Mouse (Mus musculus) heart, embryonic 15.5 days (tissue): ENCODE measurements at regions not wholly inside any gene's neighbourhood (a gene's known extent, or its start where the extent isn't known, plus 50 kb on each side); places are given as distances from the start of the nearest gene placed in this dataset.

Experiments used
- ATAC-seq: fragments of 200-750 bp; cut with Nextera tagmentation; replicated peaks from 2 replicates; pipeline ENCODE4 v1.8.0; 2017; ENCODE audit warnings: low read depth, moderate TSS enrichment; ENCODE audit not compliant: insufficient number of reproducible peaks, insufficient read depth, low FRiP score
- H3K27ac ChIP-seq: fragments of 300-500 bp; sonication (generic); 2 replicates; pipeline ENCODE4 v1.5.1; 2015; ENCODE audit warnings: mild to moderate bottlenecking, inconsistent platforms
- H3K27me3 ChIP-seq: fragments of 300-500 bp; sonication (generic); 2 replicates; pipeline ENCODE4 v1.6.1; 2015; ENCODE audit warnings: inconsistent platforms
- H3K36me3 ChIP-seq: fragments of 300-500 bp; sonication (generic); 2 replicates; pipeline ENCODE4 v1.6.1; 2015; ENCODE audit warnings: mild to moderate bottlenecking, inconsistent platforms
- H3K4me1 ChIP-seq: fragments of 300-500 bp; sonication (generic); replicated peaks from 2 replicates; pipeline ENCODE4 v1.6.1; 2015; ENCODE audit warnings: inconsistent platforms
- H3K4me2 ChIP-seq: fragments of 300-500 bp; sonication (generic); 2 replicates; pipeline ENCODE4 v1.6.1; 2015; ENCODE audit warnings: inconsistent platforms, mild to moderate bottlenecking, moderate library complexity
- H3K4me3 ChIP-seq: fragments of 300-500 bp; sonication (generic); 2 replicates; pipeline ENCODE4 v1.5.1; 2015; ENCODE audit warnings: mild to moderate bottlenecking, inconsistent platforms
- H3K9ac ChIP-seq: fragments of 300-500 bp; sonication (generic); 2 replicates; pipeline ENCODE4 v1.6.1; 2015; ENCODE audit warnings: mild to moderate bottlenecking, inconsistent platforms
- H3K9me3 ChIP-seq: fragments of 300-500 bp; sonication (generic); replicated peaks from 2 replicates; pipeline ENCODE4 v1.6.1; 2016; ENCODE audit warnings: inconsistent platforms
- WGBS: fragments of 180-500 bp; shearing (Covaris S2); methylation state at CpG from one replicate; pipeline ENCODE4 v1.1.7; 2015; ENCODE audit warnings: mixed read lengths; 5-methylcytosine and 5-hydroxymethylcytosine counted together

- Histone ChIP-seq H3K4me1 (no peaks in the 10 kb centered on the region), H3K27me3 (no peaks in the 10 kb centered on the region), H3K9ac (no peak overlapping the region), H3K36me3 (no peaks in the 10 kb centered on the region), H3K4me3 (no peak overlapping the region), H3K9me3 (no peaks in the 10 kb centered on the region), H3K27ac (no peak overlapping the region), H3K4me2 (no peak overlapping the region)
- ATAC-seq, result no peak
- 49% methylated on average over 10 of the region's 10 CpGs for WGBS
Measured at GRCm38 (mm10) chr5:119944371-119944770, 111.9 kb downstream of the Tbx5 start.

DNA sequence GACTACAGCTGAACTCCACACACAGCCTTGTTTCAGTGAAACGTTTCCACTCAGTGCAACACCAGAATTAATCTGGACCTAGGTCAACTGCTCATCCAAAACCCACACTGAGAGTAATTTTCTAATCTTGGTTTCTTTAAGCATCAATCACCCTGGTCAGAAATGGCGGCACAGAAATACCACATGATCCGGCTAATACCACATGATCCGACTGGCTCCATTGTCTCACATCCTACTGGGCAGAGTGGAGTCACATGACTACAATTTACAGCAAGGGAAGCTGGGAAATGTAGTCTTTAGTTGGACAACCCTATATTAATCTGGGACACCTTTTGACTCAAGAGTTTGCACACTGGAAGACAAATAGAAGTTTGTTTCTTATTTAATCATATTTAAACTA is 115.9 kb downstream of the Tbx5 start:
- H3K4me1 ChIP-seq, result no peaks in the 10 kb centered on the region
- H3K4me3 ChIP-seq, result no peak overlapping the region
- H3K27ac ChIP-seq, result no peak overlapping the region
- 77% methylated on average over 4 of the region's 4 CpGs for WGBS
- no peak overlapping the region for H3K9ac ChIP-seq
- H3K36me3 ChIP-seq, result no peaks in the 10 kb centered on the region
- no peak overlapping the region for H3K4me2 ChIP-seq
- H3K9me3 ChIP-seq, result no peaks in the 10 kb centered on the region
- H3K27me3 ChIP-seq, result no peaks in the 10 kb centered on the region
- no peak for ATAC-seq

DNA sequence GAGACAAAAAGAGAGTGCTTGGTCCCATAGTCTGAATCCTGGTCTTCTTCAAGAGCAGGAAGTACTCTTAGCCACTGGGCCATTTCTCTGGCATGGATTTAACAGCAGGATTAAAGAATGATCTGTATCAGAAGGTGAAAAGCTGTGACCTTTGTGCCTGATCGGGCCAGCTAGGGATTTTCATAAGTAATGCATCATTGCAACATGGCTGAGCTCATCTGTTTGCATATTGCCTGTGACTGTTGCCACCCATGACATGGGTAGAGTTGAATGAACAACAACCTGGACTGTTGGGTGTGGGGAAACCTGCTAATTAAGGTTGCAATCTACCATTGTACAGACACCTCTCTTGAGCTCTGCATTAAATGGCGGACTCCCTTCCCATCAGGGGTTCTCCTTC is 119.6 kb downstream of the Tbx5 start:
- H3K36me3 ChIP-seq, result no peaks in the 10 kb centered on the region
- H3K4me2 ChIP-seq, result no peak overlapping the region
- ATAC-seq, result no peak
- no peaks in the 10 kb centered on the region for H3K9me3 ChIP-seq
- no peak overlapping the region for H3K9ac ChIP-seq
- H3K4me1 ChIP-seq, result no peaks in the 10 kb centered on the region
- no peak overlapping the region for H3K27ac ChIP-seq
- no peaks in the 10 kb centered on the region for H3K27me3 ChIP-seq
- 75% methylated on average over 2 of the region's 2 CpGs for WGBS
- H3K4me3 ChIP-seq, result no peak overlapping the region

DNA sequence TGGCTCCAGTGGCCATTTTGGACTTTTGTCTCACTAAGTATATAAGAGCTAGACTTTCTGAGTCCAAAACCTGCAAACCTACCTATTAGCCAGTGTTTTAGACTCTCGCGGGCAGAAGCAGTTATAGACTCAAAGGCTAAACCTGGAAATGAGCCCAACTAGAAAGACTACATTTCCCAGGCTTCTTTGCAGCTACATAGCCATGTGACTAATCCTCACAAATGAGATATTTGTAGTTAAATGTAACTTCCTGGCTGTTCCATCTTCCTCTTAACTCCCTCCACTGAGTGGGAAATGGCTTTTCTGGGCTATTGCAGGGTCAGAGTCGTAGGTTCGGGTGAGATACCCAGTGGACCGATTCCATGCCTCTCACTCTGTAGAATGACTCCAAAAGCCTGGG is 120.7 kb downstream of the Tbx5 start:
- ATAC-seq, result no peak
- WGBS, result 84% methylated on average over 5 of the region's 5 CpGs

DNA sequence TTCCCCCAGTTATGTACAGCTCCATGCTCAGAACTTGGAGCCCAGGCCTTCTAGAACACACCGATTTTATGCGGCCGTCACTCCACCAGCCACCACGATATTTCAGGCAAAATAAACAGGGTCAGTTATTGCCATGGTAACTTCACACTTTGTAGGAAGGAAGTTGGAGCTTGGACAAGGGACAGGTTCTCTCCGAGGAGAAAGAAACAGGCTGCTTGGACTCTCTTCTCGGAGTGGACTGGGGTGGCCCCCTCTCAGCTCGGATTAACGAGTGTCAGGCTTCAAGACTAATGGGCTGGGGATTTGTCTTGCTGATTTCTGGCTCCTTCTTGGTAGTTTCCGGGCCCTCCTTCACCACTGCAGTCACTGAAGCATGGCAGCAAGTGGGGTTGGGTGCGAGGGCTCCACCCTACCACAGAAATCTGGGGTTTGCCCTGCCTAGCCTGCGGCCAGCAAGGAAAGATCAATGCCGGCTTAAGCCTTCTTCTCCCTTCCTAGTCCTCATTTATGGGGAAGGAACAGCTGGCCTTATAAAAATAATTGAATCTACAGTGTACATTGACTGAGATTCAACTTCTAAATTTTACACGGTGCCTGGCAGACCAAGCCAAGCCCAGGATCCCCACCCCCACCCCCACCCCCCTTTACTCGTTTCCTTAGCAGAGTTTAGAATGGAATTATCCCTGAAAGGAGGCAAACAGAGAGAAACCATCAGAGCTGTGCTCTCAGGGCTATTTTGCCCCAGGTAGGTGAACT is 121.5 kb downstream of the Tbx5 start:
- Histone ChIP-seq H3K9me3 (no peaks in the 10 kb centered on the region), H3K36me3 (no peaks in the 10 kb centered on the region), H3K4me2 (no peak overlapping the region), H3K27me3 (no peaks in the 10 kb centered on the region), H3K4me1 (0 out of 2 replicates have a peak, but pooled peaks cover under 1% of the 10 kb centered on the region), H3K4me3 (no peak overlapping the region), H3K9ac (no peak overlapping the region), H3K27ac (no peak overlapping the region)
- no peak for ATAC-seq
- 64% methylated on average over 14 of the region's 14 CpGs for WGBS

More for the DNA sequence above, 120.7 kb downstream of the Tbx5 start:
- Histone ChIP-seq H3K27me3 (no peaks in the 10 kb centered on the region), H3K27ac (no peak overlapping the region), H3K4me2 (no peak overlapping the region), H3K9ac (no peak overlapping the region), H3K36me3 (no peaks in the 10 kb centered on the region), H3K4me1 (no peaks in the 10 kb centered on the region), H3K9me3 (no peaks in the 10 kb centered on the region), H3K4me3 (no peak overlapping the region)

GRCm38 (mm10) chr5:119958942-119959341 is 126.5 kb downstream of the Tbx5 start:
- Histone ChIP-seq H3K4me2 (peak overlapping the region; percentile 26; the same call in 1 of the 2 replicates), H3K36me3 (no peaks in the 10 kb centered on the region), H3K9me3 (no peaks in the 10 kb centered on the region), H3K4me3 (no peak overlapping the region), H3K27ac (no peak overlapping the region), H3K9ac (no peak overlapping the region), H3K4me1 (0 out of 2 replicates have a peak, but pooled peaks cover 4% of the 10 kb centered on the region), H3K27me3 (no peaks in the 10 kb centered on the region)
- ATAC-seq, result no peak; the same call in 1 of the 2 replicates
- WGBS, result 20% methylated on average over 14 of the region's 14 CpGs

GRCm38 (mm10) chr5:119964751-119965150 is 132.3 kb downstream of the Tbx5 start:
- peaks cover 6% of the 10 kb centered on the region for H3K4me1 ChIP-seq
- no peak for ATAC-seq
- no peak overlapping the region for H3K9ac ChIP-seq
- 36% methylated on average over 3 of the region's 3 CpGs for WGBS
- H3K9me3 ChIP-seq, result no peaks in the 10 kb centered on the region
- H3K4me2 ChIP-seq, result no peak overlapping the region
- no peaks in the 10 kb centered on the region for H3K36me3 ChIP-seq
- H3K4me3 ChIP-seq, result no peak overlapping the region
- no peaks in the 10 kb centered on the region for H3K27me3 ChIP-seq
- H3K27ac ChIP-seq, result no peak overlapping the region

GRCm38 (mm10) chr5:119971286-119971685 is 138.8 kb downstream of the Tbx5 start:
- Histone ChIP-seq H3K4me2 (no peak overlapping the region), H3K4me3 (no peak overlapping the region), H3K9ac (no peak overlapping the region), H3K27me3 (no peaks in the 10 kb centered on the region), H3K36me3 (no peaks in the 10 kb centered on the region), H3K4me1 (peaks cover 8% of the 10 kb centered on the region), H3K9me3 (no peaks in the 10 kb centered on the region), H3K27ac (no peak overlapping the region)
- WGBS, result 93% methylated on average over 16 of the region's 16 CpGs
- ATAC-seq, result no peak

GRCm38 (mm10) chr5:119972802-119973437 is 140.5 kb downstream of the Tbx5 start:
- Histone ChIP-seq H3K36me3 (no peaks in the 10 kb centered on the region), H3K9me3 (no peaks in the 10 kb centered on the region), H3K4me1 (peaks cover 8% of the 10 kb centered on the region), H3K9ac (no peak overlapping the region), H3K4me3 (peak overlapping the region; percentile 26), H3K27ac (no peak overlapping the region), H3K4me2 (peak overlapping the region; percentile 61), H3K27me3 (no peaks in the 10 kb centered on the region)
- 27% methylated on average over 24 of the region's 24 CpGs for WGBS
- peak; percentile 71; the same call in 1 of the 2 replicates for ATAC-seq

- Histone ChIP-seq H3K4me1 (peaks cover 12% of the 10 kb centered on the region), H3K27ac (no peak overlapping the region), H3K9ac (no peak overlapping the region), H3K27me3 (no peaks in the 10 kb centered on the region), H3K36me3 (no peaks in the 10 kb centered on the region), H3K4me3 (no peak overlapping the region), H3K9me3 (no peaks in the 10 kb centered on the region), H3K4me2 (no peak overlapping the region)
- WGBS, result 49% methylated on average over 10 of the region's 10 CpGs
- ATAC-seq, result no peak
Measured at GRCm38 (mm10) chr5:119978096-119978715, 138.1 kb upstream of the Rbm19 start.

- H3K36me3 ChIP-seq, result no peaks in the 10 kb centered on the region
- no peak overlapping the region for H3K4me3 ChIP-seq
- peaks cover 8% of the 10 kb centered on the region; the same call in 1 of the 2 replicates for H3K4me1 ChIP-seq
- H3K27me3 ChIP-seq, result no peaks in the 10 kb centered on the region
- WGBS, result 54% methylated on average over 18 of the region's 18 CpGs
- H3K4me2 ChIP-seq, result no peak overlapping the region
- no peak; the same call in 1 of the 2 replicates for ATAC-seq
- no peaks in the 10 kb centered on the region for H3K9me3 ChIP-seq
- no peak overlapping the region for H3K9ac ChIP-seq
- H3K27ac ChIP-seq, result no peak overlapping the region
Measured at GRCm38 (mm10) chr5:119981111-119981807, 135.0 kb upstream of the Rbm19 start.
